Mouse (Mus musculus) midbrain, embryonic 15.5 days (tissue): ENCODE results near the gene Cct6b. TPM values are rescaled to one million over a fixed set of nuclear protein-coding genes. Genes with fewer than 3 reads are reported as not detected.

ENCODE experiments used
- ATAC-seq: fragments of 200-750 bp; cut with Nextera tagmentation; replicated peaks from 2 replicates; pipeline ENCODE4 v1.8.0; 2017; ENCODE audit warnings: moderate TSS enrichment
- H3K27ac ChIP-seq: fragments of 300-500 bp; sonication (generic); 2 replicates; pipeline ENCODE4 v1.5.1; 2015; ENCODE audit warnings: mild to moderate bottlenecking, inconsistent platforms
- H3K27me3 ChIP-seq: fragments of 300-500 bp; sonication (generic); replicated peaks from 2 replicates; pipeline ENCODE4 v1.6.1; 2015; ENCODE audit warnings: inconsistent platforms
- H3K36me3 ChIP-seq: fragments of 300-500 bp; sonication (generic); replicated peaks from 2 replicates; pipeline ENCODE4 v1.6.1; 2015; ENCODE audit warnings: inconsistent platforms
- H3K4me1 ChIP-seq: fragments of 300-500 bp; sonication (generic); 2 replicates; pipeline ENCODE4 v1.6.1; 2015; ENCODE audit warnings: inconsistent platforms
- H3K4me2 ChIP-seq: fragments of 300-500 bp; sonication (generic); 2 replicates; pipeline ENCODE4 v1.6.1; 2015; ENCODE audit warnings: inconsistent platforms, mild to moderate bottlenecking, moderate library complexity
- H3K4me3 ChIP-seq: fragments of 300-500 bp; sonication (generic); 2 replicates; pipeline ENCODE4 v1.5.1; 2015; ENCODE audit warnings: mild to moderate bottlenecking, inconsistent platforms
- H3K9ac ChIP-seq: fragments of 300-500 bp; sonication (generic); 2 replicates; pipeline ENCODE4 v1.6.1; 2015; ENCODE audit warnings: mild to moderate bottlenecking, inconsistent platforms
- H3K9me3 ChIP-seq: fragments of 300-500 bp; sonication (generic); 2 replicates; pipeline ENCODE4 v1.6.1; 2016; ENCODE audit warnings: inconsistent platforms
- WGBS: fragments of 180-500 bp; shearing (Covaris S2); methylation state at CpG from one replicate; pipeline ENCODE4 v1.1.7; 2015; ENCODE audit warnings: mixed read lengths; 5-methylcytosine and 5-hydroxymethylcytosine counted together
- polyA plus RNA-seq: library from polyadenylated mRNA; unstranded; fragments of >200 nt; fragmentation: Nextera tagmentation; extraction: Ambion mirVana; gene quantifications from 2 replicates; pipeline ENCODE4 v1.2.1, GENCODE M21; 2015

The Cct6b gene
- polyA plus RNA-seq, 1 experiment from 2014 or later, result 0.56 TPM

DNA sequence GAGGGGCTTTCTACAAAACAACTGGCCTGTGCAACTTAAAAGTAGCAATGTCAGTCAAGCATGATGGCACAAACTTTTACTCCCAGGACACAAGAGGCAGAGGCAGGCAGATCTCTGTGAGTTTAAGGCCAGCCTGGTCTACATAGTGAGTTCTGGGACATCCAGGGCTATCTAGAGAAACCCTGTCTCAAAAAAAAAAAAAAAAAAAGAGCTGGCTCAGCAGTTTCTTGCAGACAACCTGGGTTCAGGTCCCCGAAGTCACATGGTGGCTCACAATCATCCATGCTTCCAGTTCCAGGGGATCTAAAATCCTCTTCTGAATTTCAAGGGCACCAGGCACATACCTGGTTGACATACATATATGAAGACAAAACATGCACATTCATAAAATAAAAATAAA lies 8.2 kb downstream of the Cct6b start:
- Histone ChIP-seq H3K9ac (no peak overlapping the region), H3K36me3 (no peaks in the 10 kb centered on the region), H3K27me3 (peaks cover 3% of the 10 kb centered on the region; the same call in 1 of the 2 replicates), H3K9me3 (no peaks in the 10 kb centered on the region), H3K4me1 (no peaks in the 10 kb centered on the region), H3K4me2 (no peak overlapping the region), H3K27ac (no peak overlapping the region), H3K4me3 (no peak overlapping the region)
- WGBS, result 92% methylated on average over 1 of the region's 1 CpGs
- no peak for ATAC-seq

DNA sequence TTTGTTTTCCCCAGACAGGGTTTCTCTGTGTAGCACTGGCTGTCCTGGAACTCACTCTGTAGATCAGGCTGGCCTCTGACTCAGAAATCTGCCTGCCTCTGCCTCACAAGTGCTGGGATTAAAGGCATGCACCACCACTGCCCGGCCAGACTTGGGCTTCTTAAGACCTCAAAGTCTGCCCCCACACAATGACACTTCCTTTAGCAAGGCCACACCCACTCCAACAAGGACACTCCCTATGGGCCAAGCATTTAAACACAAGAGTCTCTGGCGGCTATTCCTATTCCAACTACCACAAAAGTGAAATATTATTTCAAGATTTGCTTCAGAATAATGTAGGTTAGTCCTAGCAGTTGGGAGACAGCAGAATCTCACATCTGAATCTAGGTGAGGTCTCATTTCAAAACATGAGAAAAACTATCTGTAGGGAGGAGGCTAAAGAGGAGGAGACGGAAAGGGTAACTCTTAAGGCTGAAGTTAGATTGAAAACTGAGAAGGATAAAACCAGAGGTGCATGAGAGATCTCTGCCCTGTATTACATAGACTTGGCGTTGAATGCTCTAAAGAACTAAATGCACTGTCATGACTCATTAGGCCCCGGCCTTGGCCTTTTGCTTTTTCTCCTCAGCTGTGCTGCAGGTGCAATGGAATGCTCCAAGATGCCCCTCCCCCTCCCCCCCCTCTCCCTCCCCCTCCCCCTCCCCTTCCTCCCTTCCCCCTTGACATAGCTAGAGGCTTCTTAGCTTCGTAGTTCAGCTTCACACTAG lies 11.6 kb downstream of the Cct6b start:
- Histone ChIP-seq H3K9me3 (no peaks in the 10 kb centered on the region), H3K27ac (no peak overlapping the region), H3K27me3 (no peaks in the 10 kb centered on the region), H3K4me1 (no peaks in the 10 kb centered on the region), H3K36me3 (no peaks in the 10 kb centered on the region), H3K4me2 (no peak overlapping the region), H3K4me3 (no peak overlapping the region), H3K9ac (no peak overlapping the region)
- no peak for ATAC-seq
- WGBS, result 67% methylated on average over 6 of the region's 6 CpGs

DNA sequence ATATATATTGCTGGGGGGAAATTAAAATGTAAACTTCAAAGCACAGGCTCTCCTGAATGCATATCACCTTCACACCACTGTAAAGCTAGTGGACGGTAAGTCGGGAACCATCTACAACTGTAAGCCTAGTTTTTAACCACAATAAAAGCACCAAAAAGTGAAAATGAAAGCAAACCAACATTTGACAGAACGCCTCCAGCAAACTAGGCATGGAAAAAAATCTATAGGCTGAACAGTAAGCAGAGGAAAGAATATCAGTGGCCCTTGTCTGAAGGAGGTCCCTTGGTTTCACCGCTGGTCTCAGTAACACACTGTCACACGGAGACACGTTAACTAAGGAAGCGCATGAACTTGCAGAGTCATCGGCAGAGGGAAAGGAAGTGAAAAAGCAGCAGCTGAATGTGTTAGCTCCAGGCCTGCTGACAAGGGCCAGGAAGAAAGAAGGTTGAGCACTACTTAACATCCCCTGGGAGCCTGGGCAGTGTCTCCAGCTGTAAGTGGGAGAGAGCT lies 17.2 kb downstream of the Cct6b start:
- ATAC-seq, result no peak
- H3K9me3 ChIP-seq, result no peaks in the 10 kb centered on the region
- no peak overlapping the region for H3K4me3 ChIP-seq
- H3K36me3 ChIP-seq, result no peaks in the 10 kb centered on the region
- no peak overlapping the region for H3K9ac ChIP-seq
- H3K27me3 ChIP-seq, result no peaks in the 10 kb centered on the region
- H3K4me1 ChIP-seq, result no peaks in the 10 kb centered on the region
- H3K4me2 ChIP-seq, result no peak overlapping the region
- WGBS, result 90% methylated on average over 8 of the region's 8 CpGs
- no peak overlapping the region for H3K27ac ChIP-seq

DNA sequence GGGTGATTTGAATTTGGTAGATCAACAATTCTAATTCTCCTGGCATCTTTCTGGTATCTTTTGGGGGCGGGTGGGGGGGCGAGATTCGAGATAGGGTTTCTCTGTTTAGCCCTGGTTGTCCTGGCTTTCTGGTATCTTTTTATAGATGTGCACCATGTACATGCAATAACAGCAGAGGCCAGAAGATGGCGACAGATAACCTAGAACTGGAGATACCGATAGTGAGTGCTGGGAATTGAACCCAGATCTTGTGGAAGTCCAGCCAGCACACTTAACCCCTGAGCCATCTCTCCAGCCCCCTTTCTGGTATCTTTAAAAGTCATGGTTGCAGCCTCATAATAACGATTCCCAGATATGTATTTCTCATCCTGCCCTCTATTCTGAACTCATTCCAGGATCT lies 18.0 kb downstream of the Cct6b start:
- no peak overlapping the region for H3K4me3 ChIP-seq
- ATAC-seq, result no peak
- no peaks in the 10 kb centered on the region for H3K36me3 ChIP-seq
- H3K9me3 ChIP-seq, result no peaks in the 10 kb centered on the region
- no peak overlapping the region for H3K9ac ChIP-seq
- no peaks in the 10 kb centered on the region for H3K4me1 ChIP-seq
- 38% methylated on average over 6 of the region's 6 CpGs for WGBS
- H3K4me2 ChIP-seq, result no peak overlapping the region
- no peak overlapping the region for H3K27ac ChIP-seq
- no peaks in the 10 kb centered on the region for H3K27me3 ChIP-seq

DNA sequence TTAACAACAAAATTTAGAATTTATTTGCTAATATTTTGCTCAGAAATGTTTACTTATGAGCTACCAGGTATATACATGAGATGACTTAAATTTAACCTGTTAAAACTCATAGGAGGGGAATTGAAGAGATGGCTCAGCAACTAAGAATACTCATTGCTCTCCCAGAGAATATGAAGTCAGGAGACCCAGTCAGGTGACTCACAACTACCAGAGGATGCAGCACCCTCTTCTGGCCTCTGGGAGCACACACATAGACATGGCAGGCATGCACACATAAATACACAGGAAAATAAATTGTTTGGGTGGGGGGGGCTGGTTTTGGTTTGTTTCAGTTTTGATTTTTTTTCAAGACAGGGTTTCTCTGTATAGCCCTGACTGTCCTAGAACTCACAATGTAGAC lies 25.1 kb downstream of the Cct6b start:
- no peak overlapping the region for H3K9ac ChIP-seq
- no peaks in the 10 kb centered on the region for H3K36me3 ChIP-seq
- H3K4me2 ChIP-seq, result no peak overlapping the region
- no peaks in the 10 kb centered on the region for H3K9me3 ChIP-seq
- no peaks in the 10 kb centered on the region for H3K4me1 ChIP-seq
- no peak for ATAC-seq
- H3K27ac ChIP-seq, result no peak overlapping the region
- H3K4me3 ChIP-seq, result no peak overlapping the region
- H3K27me3 ChIP-seq, result no peaks in the 10 kb centered on the region

DNA sequence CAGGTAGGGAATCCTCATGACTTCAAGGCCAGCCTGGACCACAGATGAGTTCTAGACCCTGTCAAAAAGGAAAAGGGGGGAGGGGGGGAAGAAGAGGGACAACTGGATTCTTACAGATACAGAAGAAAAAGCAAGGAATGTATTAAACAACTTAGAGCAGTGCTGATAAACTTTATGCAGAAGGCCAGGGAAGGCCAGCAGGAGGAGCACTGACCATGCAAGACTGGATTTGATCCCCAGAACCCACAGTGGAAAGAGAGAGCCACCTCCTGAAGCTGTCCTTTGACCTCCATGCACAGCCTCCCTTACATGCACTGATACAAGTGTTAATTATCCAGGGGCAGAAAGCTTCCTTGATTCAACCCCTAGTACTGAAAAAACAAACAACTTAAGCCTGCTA lies 29.9 kb downstream of the Cct6b start:
- no peaks in the 10 kb centered on the region for H3K9me3 ChIP-seq
- ATAC-seq, result no peak
- no peaks in the 10 kb centered on the region for H3K4me1 ChIP-seq
- no peak overlapping the region for H3K4me3 ChIP-seq
- H3K27ac ChIP-seq, result no peak overlapping the region
- no peak overlapping the region for H3K9ac ChIP-seq
- no peaks in the 10 kb centered on the region for H3K27me3 ChIP-seq
- no peak overlapping the region for H3K4me2 ChIP-seq
- no peaks in the 10 kb centered on the region for H3K36me3 ChIP-seq

DNA sequence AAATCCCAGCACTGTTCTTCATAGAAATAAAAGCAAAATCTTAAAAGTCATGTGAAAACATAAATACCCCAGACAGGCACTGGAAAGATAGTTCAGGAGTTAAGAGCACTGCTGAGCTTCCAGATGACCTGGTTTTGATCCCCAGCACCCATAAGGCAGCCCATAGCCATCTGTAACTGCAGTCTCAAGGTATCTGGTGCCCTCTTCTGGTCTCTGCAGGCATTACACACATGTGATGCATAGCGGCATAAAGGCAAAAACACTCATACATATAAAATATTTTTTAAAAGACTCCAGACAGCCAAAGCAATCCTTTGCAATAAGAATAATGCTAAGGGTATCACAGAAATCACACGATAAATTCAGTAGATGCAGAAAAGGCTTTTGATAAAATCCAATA lies 37.3 kb downstream of the Cct6b start:
- WGBS, result 93% methylated on average over 2 of the region's 2 CpGs
- ATAC-seq, result no peak

DNA sequence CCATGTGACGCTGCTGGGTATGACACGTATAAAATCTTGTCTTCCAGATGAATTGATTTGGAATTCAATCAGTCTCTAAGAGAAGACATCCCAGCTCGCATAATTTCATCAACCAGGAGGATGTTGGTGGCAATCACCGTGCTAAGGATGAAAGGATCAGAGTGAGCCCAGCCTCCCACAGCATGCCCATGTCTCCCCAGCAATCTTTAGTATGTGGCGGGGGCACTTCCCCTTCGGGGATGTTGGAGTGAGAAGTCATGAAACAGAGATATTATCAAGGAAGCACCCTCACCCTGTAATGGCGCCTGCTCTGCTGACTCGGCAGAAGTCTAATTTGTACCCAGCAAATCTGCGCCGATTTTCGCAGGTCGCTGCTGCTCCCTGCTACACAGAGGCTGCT lies 44.8 kb downstream of the Cct6b start:
- H3K27ac ChIP-seq, result no peak overlapping the region
- H3K9ac ChIP-seq, result no peak overlapping the region
- H3K4me3 ChIP-seq, result no peak overlapping the region
- H3K36me3 ChIP-seq, result no peaks in the 10 kb centered on the region
- no peaks in the 10 kb centered on the region for H3K4me1 ChIP-seq
- no peak overlapping the region for H3K4me2 ChIP-seq
- ATAC-seq, result no peak
- H3K9me3 ChIP-seq, result no peaks in the 10 kb centered on the region
- WGBS, result 80% methylated on average over 12 of the region's 12 CpGs
- H3K27me3 ChIP-seq, result no peaks in the 10 kb centered on the region

More for the DNA sequence above, 37.3 kb downstream of the Cct6b start:
- H3K4me3 ChIP-seq, result no peak overlapping the region
- no peaks in the 10 kb centered on the region for H3K36me3 ChIP-seq
- H3K4me2 ChIP-seq, result no peak overlapping the region
- H3K9me3 ChIP-seq, result no peaks in the 10 kb centered on the region
- H3K4me1 ChIP-seq, result no peaks in the 10 kb centered on the region
- no peak overlapping the region for H3K9ac ChIP-seq
- H3K27me3 ChIP-seq, result no peaks in the 10 kb centered on the region
- no peak overlapping the region for H3K27ac ChIP-seq

DNA sequence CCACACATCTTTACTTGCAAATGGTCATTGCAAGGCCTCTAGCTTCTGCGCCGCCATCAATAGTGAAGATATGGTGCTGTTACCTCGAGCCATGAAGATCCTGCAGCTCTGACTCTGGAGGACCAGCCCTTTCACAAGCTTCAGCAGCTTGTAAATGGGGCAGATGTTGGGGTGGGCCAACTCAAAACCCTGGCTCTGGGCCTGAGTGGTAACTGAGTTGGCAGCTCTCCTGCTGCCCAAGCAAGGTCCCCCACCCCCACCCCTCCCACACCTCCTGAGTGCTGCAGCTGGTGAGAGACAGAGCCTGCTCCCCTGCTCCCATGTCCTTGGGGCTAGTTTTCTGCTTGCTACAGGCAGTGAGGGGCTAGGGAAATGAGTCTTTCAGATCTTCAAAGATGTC lies 51.4 kb downstream of the Cct6b start:
- H3K4me2 ChIP-seq, result no peak overlapping the region
- 84% methylated on average over 3 of the region's 3 CpGs for WGBS
- H3K9ac ChIP-seq, result no peak overlapping the region
- no peak overlapping the region for H3K4me3 ChIP-seq
- no peaks in the 10 kb centered on the region for H3K27me3 ChIP-seq
- no peak overlapping the region for H3K27ac ChIP-seq
- ATAC-seq, result no peak
- no peaks in the 10 kb centered on the region for H3K36me3 ChIP-seq
- H3K4me1 ChIP-seq, result no peaks in the 10 kb centered on the region
- H3K9me3 ChIP-seq, result no peaks in the 10 kb centered on the region

DNA sequence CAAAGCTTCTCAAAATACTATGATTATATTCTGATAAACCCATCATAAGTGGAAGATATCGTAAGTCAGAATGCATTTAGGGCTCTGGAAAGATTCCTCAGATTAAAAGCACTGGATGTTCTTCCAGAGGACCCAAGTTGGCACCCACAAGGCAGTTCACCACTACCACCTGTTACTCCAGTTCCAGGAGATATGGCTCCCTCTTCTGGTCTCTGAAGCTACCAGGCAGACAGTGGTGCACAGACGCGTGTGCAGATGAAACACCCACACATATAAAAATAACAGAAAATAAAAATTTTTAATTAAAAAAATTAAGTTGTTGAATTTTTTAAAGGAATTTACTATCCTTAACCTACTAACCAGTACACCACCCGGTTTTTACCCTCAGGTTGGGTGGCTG lies 55.2 kb downstream of the Cct6b start:
- Histone ChIP-seq H3K4me1 (no peaks in the 10 kb centered on the region), H3K27me3 (no peaks in the 10 kb centered on the region), H3K36me3 (no peaks in the 10 kb centered on the region), H3K4me2 (no peak overlapping the region), H3K9ac (no peak overlapping the region), H3K9me3 (no peaks in the 10 kb centered on the region), H3K4me3 (no peak overlapping the region), H3K27ac (no peak overlapping the region)
- WGBS, result 82% methylated on average over 4 of the region's 4 CpGs
- no peak for ATAC-seq

DNA sequence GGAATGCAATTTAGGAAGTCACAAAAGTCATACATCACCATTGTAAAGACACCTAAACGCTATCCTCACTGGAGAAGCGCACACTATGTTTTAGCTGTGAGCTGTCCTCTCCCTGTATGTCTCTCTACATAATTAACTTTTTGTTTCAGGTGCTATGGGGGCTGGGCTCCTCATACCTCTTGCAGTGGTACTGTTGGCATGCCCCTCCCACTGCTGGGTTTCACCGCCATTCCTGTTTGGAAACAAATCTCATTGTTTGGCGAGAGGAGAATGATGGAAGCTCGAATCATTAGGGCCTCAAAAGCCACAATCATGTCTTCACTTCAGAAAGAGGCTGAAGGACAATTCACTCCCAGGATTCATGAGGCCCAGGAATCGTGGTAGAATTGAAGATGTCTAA lies 59.0 kb downstream of the Cct6b start:
- Histone ChIP-seq H3K36me3 (no peaks in the 10 kb centered on the region), H3K9ac (no peak overlapping the region), H3K27ac (no peak overlapping the region), H3K27me3 (no peaks in the 10 kb centered on the region), H3K4me2 (no peak overlapping the region), H3K4me3 (no peak overlapping the region), H3K4me1 (no peaks in the 10 kb centered on the region), H3K9me3 (no peaks in the 10 kb centered on the region)
- 76% methylated on average over 6 of the region's 6 CpGs for WGBS
- no peak for ATAC-seq

DNA sequence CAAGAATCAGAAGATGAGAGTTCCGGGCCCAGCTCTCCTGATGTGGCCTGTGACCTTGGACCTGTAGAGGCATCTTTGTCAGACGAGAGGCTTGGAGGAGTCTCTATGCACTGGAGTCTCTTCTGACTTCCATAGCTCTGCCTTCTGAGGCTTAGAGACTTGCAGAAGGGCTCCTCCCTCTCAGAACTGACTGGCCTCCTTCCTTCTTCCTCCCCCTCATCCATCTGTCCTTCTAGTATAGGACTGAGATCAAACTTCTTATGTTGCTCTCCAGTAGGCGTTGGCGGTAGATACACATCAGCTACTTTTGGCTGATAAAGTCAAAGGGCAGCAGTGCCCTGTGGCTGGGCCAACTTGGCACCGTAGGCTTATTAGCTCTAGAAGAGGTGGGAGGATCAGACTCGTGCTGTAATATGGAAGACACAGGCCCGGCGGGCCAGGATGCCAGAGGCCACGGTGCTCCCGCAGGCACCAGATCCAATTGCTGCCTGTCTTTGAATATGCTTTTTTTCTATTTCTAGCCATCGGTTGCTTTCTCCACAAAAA lies 64.2 kb downstream of the Cct6b start:
- no peaks in the 10 kb centered on the region for H3K4me1 ChIP-seq
- no peak overlapping the region for H3K4me2 ChIP-seq
- H3K36me3 ChIP-seq, result no peaks in the 10 kb centered on the region
- no peak for ATAC-seq
- H3K9ac ChIP-seq, result no peak overlapping the region
- no peak overlapping the region for H3K27ac ChIP-seq
- H3K9me3 ChIP-seq, result no peaks in the 10 kb centered on the region
- H3K27me3 ChIP-seq, result no peaks in the 10 kb centered on the region
- 86% methylated on average over 11 of the region's 11 CpGs for WGBS
- no peak overlapping the region for H3K4me3 ChIP-seq

DNA sequence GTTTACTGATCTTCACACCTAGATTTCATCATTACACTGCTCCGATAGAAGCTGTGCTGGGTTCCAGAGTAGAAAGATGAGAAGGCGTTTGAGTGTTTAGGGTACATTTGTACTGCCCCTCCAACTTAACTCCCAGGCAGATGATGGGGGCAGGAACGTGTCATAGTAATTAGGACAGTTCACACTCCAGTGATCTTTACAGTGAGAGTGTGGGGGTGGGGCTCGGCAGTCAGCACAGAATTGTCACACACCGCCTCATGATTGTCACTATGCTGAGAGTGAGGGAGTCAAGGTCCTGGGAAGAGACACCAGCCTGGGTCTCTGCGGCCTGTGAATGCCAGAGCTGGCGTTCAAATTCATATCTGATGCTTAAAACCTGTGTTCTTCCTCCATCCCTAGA lies 68.2 kb downstream of the Cct6b start:
- no peak overlapping the region for H3K4me2 ChIP-seq
- ATAC-seq, result no peak
- no peak overlapping the region for H3K27ac ChIP-seq
- H3K36me3 ChIP-seq, result no peaks in the 10 kb centered on the region
- H3K4me3 ChIP-seq, result no peak overlapping the region
- WGBS, result 67% methylated on average over 7 of the region's 7 CpGs
- no peak overlapping the region for H3K9ac ChIP-seq
- H3K27me3 ChIP-seq, result no peaks in the 10 kb centered on the region
- H3K4me1 ChIP-seq, result no peaks in the 10 kb centered on the region
- no peaks in the 10 kb centered on the region for H3K9me3 ChIP-seq
